Mouse (Mus musculus) adrenal gland, adult 18-20 months (tissue): ENCODE data around the gene Mov10. TPM values are rescaled to one million over a fixed set of nuclear protein-coding genes. Genes with fewer than 3 reads are reported as not detected.

Experiments used
- total RNA-seq, 2 experiments: library from RNA; stranded (reverse); gene quantifications; 1 replicate in 1 of 2; 2 replicates in 1 of 2; pipeline ENCODE4 v1.2.3; 2021

The Mov10 gene
- total RNA-seq, 2 experiments from 2014 or later, result 9.0 to 15.0 TPM

Other genes with a start within 250 kb of the Mov10 start
- gene Slc16a1, start 179.9 kb downstream of the Mov10 start, total RNA-seq, result 100 to 1,000 TPM in 1 of 2 experiments, 10 to 100 TPM in 1; 49.3 to 122 TPM
- 1 to 10 TPM; 2.9 to 4.6 TPM for gene Ppm1j, start 37.5 kb downstream of the Mov10 start, total RNA-seq
- 1 to 10 TPM in 1 of 2 experiments, under 1 TPM in 1; 0.60 to 1.2 TPM for gene Fam19a3, start 36.7 kb downstream of the Mov10 start, total RNA-seq
- gene Rhoc, start 30.2 kb downstream of the Mov10 start, total RNA-seq, result 100 to 1,000 TPM; 105 to 116 TPM
- 10 to 100 TPM; 44.5 to 59.5 TPM for gene St7l, start 45.4 kb upstream of the Mov10 start, total RNA-seq
- gene Capza1, start 45.9 kb upstream of the Mov10 start, total RNA-seq, result 10 to 100 TPM; 88.8 to 93.1 TPM
- gene Wnt2b, start 143.4 kb upstream of the Mov10 start, total RNA-seq, result 10 to 100 TPM; 17.7 to 20.5 TPM
- 10 to 100 TPM; 18.8 to 27.5 TPM for gene Cttnbp2nl, start 234.6 kb upstream of the Mov10 start, total RNA-seq
- gene 4930564D02Rik, start 248.3 kb upstream of the Mov10 start, total RNA-seq, result not detected